Mouse (Mus musculus) hematopoietic stem cell, adult 5-6 weeks (primary cell): ENCODE data around the gene Slc20a1. TPM values are rescaled to one million over a fixed set of nuclear protein-coding genes. Genes with fewer than 3 reads are reported as not detected.

ENCODE experiments used
- ATAC-seq, 2 experiments: fragments of 125-278 bp in 1 of 2; replicated peaks in 1 of 2; 2 replicates each; pipeline ENCODE4 v1.8.0; 2016 to 2017; ENCODE audit warnings: inconsistent platforms in 2 of 2, mild to moderate bottlenecking in 2 of 2, moderate number of reproducible peaks in 2 of 2, low read depth in 1 of 2, moderate TSS enrichment in 1 of 2; ENCODE audit not compliant: low FRiP score in 2 of 2, poor library complexity in 2 of 2, severe bottlenecking in 2 of 2, insufficient read depth in 1 of 2, low TSS enrichment in 1 of 2
- total RNA-seq: library from RNA; stranded (forward); fragments of 172-1452, 232-1000 nt; gene quantifications from 2 replicates; pipeline ENCODE4 v1.2.3, GENCODE M21; 2017

Slc20a1 gene
- total RNA-seq, 1 experiment from 2014 or later = 119 TPM

GRCm38 (mm10) chr2:129260646-129261045, 62.1 kb downstream of the Slc20a1 start:
- no peak for ATAC-seq

Other genes starting within 250 kb of the Slc20a1 start
- gene Zc3h6, start 231.4 kb upstream of the Slc20a1 start, total RNA-seq = 6.8 and 13.8 TPM in 2 replicates
- 5.8 and 7.6 TPM in 2 replicates for gene Gm10762, start 231.0 kb upstream of the Slc20a1 start, total RNA-seq
- not detected in 2 replicates for gene Vinac1, start 150.6 kb upstream of the Slc20a1 start, total RNA-seq
- 5.9 and 11.6 TPM in 2 replicates for gene Ttl, start 132.8 kb upstream of the Slc20a1 start, total RNA-seq
- gene Polr1b, start 97.8 kb upstream of the Slc20a1 start, total RNA-seq = 39.7 and 42.2 TPM in 2 replicates
- 15.5 and 24.6 TPM in 2 replicates for gene Chchd5, start 69.1 kb upstream of the Slc20a1 start, total RNA-seq
- 39.3 and 48.3 TPM in 2 replicates for gene Ckap2l, start 98.4 kb downstream of the Slc20a1 start, total RNA-seq
- not detected in 2 replicates for gene Il1a, start 111.2 kb downstream of the Slc20a1 start, total RNA-seq
- gene Il1b, start 172.4 kb downstream of the Slc20a1 start, total RNA-seq = 3.0 and 14.1 TPM in 2 replicates